Mouse (Mus musculus) MEL (cell line): ENCODE results near the gene Nfe2.

Experiments
- E2F4 ChIP-seq: IDR thresholded peaks from 2 replicates; pipeline ENCODE4 v1.6.1; 2011; ENCODE audit warnings: low read depth, low read length, improper control_type of control experiment, borderline replicate concordance
- MEF2A ChIP-seq: IDR thresholded peaks from 2 replicates; pipeline ENCODE4 v1.6.1; 2014; ENCODE audit warnings: low read depth, mild to moderate bottlenecking, inconsistent platforms, low read length, improper control_type of control experiment; ENCODE audit not compliant: poor library complexity, insufficient replicate concordance, severe bottlenecking; ENCODE audit errors: extremely low read depth
- MXI1 ChIP-seq: IDR thresholded peaks from 2 replicates; pipeline ENCODE4 v1.6.1; 2011; ENCODE audit warnings: mild to moderate bottlenecking, low read depth, low read length, improper control_type of control experiment
- POLR2A ChIP-seq, 2 experiments: IDR thresholded peaks; 2 replicates each; pipeline ENCODE4 v1.6.1; 2011 to 2012; ENCODE audit warnings: low read length in 2 of 2, mild to moderate bottlenecking in 2 of 2, control low read depth in 1 of 2, improper control_type of control experiment in 1 of 2, low read depth in 1 of 2, moderate library complexity in 1 of 2; ENCODE audit not compliant: control insufficient read depth in 1 of 2, insufficient read depth in 1 of 2, poor library complexity in 1 of 2
- POLR2AphosphoS2 ChIP-seq: IDR thresholded peaks from 2 replicates; pipeline ENCODE4 v1.6.1; 2011; ENCODE audit warnings: low read length, improper control_type of control experiment
- SIN3A ChIP-seq: IDR thresholded peaks from 2 replicates; pipeline ENCODE4 v1.6.1; 2012; ENCODE audit warnings: low read length, improper control_type of control experiment, inconsistent platforms
- UBTF ChIP-seq: IDR thresholded peaks from 2 replicates; pipeline ENCODE4 v1.6.1; 2012; ENCODE audit warnings: low read depth, mild to moderate bottlenecking, inconsistent platforms, low read length, improper control_type of control experiment, moderate library complexity, borderline replicate concordance; ENCODE audit not compliant: insufficient read depth
- ZNF384 ChIP-seq: IDR thresholded peaks from 2 replicates; pipeline ENCODE4 v1.6.1; 2012; ENCODE audit warnings: low read depth, mild to moderate bottlenecking, inconsistent platforms, low read length, improper control_type of control experiment

DNA sequence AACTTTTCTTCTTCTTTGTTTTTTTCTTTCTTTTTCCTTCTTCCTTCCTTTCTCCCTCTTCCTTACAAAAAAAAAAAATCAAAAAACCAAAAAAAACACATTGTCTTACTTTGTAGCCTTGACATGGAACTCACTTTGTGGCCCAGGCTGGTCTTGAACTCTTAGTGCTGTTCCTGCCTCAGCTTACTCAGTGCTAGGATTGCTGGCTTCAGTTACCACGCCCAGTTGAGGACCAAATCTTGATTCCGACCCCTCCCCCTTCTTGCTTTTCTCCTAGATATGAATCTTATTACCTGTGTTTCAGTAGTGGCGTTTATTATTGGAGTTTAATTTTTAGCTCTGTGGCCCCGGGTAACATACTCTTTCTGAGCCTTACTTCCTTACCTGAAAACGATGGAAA lies 959 bp upstream of the Nfe2 start:
- no peak for TF ChIP-seq E2F4
- no peak for TF ChIP-seq MEF2A
- TF ChIP-seq POLR2A (IDR thresholded peaks at IDR 0.05; ENCODE audit: control insufficient read depth in 1 of 2, insufficient read depth in 1 of 2, low read depth in 1 of 2, low read length in 2 of 2, poor library complexity in 1 of 2): no peak; a peak in 1 of 4 replicates
- no peak for TF ChIP-seq MXI1
- no peak for TF ChIP-seq UBTF
- no peak for TF ChIP-seq POLR2AphosphoS2
- TF ChIP-seq ZNF384: no peak
- TF ChIP-seq SIN3A: no peak
